Mouse (Mus musculus) embryonic facial prominence, embryonic 13.5 days (tissue): ENCODE measurements at regions not wholly inside any gene's neighbourhood (a gene's known extent, or its start where the extent isn't known, plus 50 kb on each side); places are given as distances from the start of the nearest gene placed in this dataset.

Experiments
- ATAC-seq: fragments of 200-750 bp; cut with Nextera tagmentation; 2 replicates; pipeline ENCODE4 v1.8.0; 2017; ENCODE audit warnings: low read depth; ENCODE audit not compliant: insufficient number of reproducible peaks, insufficient read depth, low FRiP score, low TSS enrichment
- H3K27ac ChIP-seq: fragments of 300-500 bp; sonication (generic); 2 replicates; pipeline ENCODE4 v1.5.1; 2015; ENCODE audit warnings: moderate library complexity, mild to moderate bottlenecking, inconsistent platforms
- H3K27me3 ChIP-seq: fragments of 300-500 bp; sonication (generic); 2 replicates; pipeline ENCODE4 v1.6.1; 2015; ENCODE audit warnings: mild to moderate bottlenecking, inconsistent platforms
- H3K36me3 ChIP-seq: fragments of 300-500 bp; sonication (generic); 2 replicates; pipeline ENCODE4 v1.6.1; 2015; ENCODE audit warnings: mild to moderate bottlenecking, inconsistent platforms
- H3K4me1 ChIP-seq: fragments of 300-500 bp; sonication (generic); 2 replicates; pipeline ENCODE4 v1.6.1; 2015; ENCODE audit warnings: inconsistent platforms
- H3K4me2 ChIP-seq: fragments of 300-500 bp; sonication (generic); 2 replicates; pipeline ENCODE4 v1.6.1; 2015; ENCODE audit warnings: moderate library complexity, mild to moderate bottlenecking, inconsistent platforms
- H3K4me3 ChIP-seq: fragments of 300-500 bp; sonication (generic); 2 replicates; pipeline ENCODE4 v1.5.1; 2015; ENCODE audit warnings: mild to moderate bottlenecking, inconsistent platforms
- H3K9ac ChIP-seq: fragments of 300-500 bp; sonication (generic); 2 replicates; pipeline ENCODE4 v1.6.1; 2015; ENCODE audit warnings: mild to moderate bottlenecking, inconsistent platforms
- H3K9me3 ChIP-seq: fragments of 300-500 bp; sonication (generic); 2 replicates; pipeline ENCODE4 v1.6.1; 2016; ENCODE audit warnings: inconsistent platforms
- WGBS: fragments of 180-500 bp; shearing (Covaris S2); methylation state at CpG from one replicate; pipeline ENCODE4 v1.1.7; 2015; ENCODE audit warnings: mixed read lengths; 5-methylcytosine and 5-hydroxymethylcytosine counted together

DNA sequence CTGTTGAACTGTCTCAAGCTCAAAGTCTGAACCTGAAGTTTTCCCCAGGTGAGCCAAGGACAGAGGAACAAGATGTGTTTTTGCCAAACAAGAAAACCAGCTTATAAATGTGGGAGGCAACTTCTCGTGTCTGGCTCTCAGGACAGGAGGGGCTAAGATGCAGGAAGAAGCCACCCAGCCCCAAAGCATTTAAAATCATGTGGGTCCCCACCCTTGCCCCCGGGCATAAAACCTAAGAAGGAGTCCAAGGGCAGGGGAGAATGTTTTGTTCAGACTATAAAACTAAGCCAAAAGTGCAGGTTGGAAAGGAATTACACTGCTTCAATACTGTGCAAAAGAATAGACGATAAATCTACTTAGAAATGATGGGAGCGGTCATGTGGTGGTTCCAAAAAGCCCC, 80.7 kb upstream of the Lrig1 start:
- ATAC-seq = no peak

GRCm38 (mm10) chr6:94779854-94780253, 79.9 kb upstream of the Lrig1 start:
- no peak overlapping the region for H3K27ac ChIP-seq
- H3K4me1 ChIP-seq = peaks cover 14% of the 10 kb centered on the region; the same call in 1 of the 2 replicates
- H3K9ac ChIP-seq = no peak overlapping the region
- no peak overlapping the region for H3K4me3 ChIP-seq
- H3K36me3 ChIP-seq = no peaks in the 10 kb centered on the region
- no peak for ATAC-seq
- no peaks in the 10 kb centered on the region for H3K9me3 ChIP-seq
- 65% methylated on average over 7 of the region's 7 CpGs for WGBS
- H3K27me3 ChIP-seq = no peaks in the 10 kb centered on the region
- H3K4me2 ChIP-seq = no peak overlapping the region

More for the DNA sequence above, 80.7 kb upstream of the Lrig1 start:
- Histone ChIP-seq H3K27me3 (no peaks in the 10 kb centered on the region), H3K27ac (no peak overlapping the region), H3K4me2 (no peak overlapping the region), H3K4me1 (peaks cover 14% of the 10 kb centered on the region; the same call in 1 of the 2 replicates), H3K4me3 (no peak overlapping the region), H3K36me3 (no peaks in the 10 kb centered on the region), H3K9me3 (no peaks in the 10 kb centered on the region), H3K9ac (no peak overlapping the region)
- 83% methylated on average over 4 of the region's 4 CpGs for WGBS

GRCm38 (mm10) chr6:94779213-94779612, 79.3 kb upstream of the Lrig1 start:
- Histone ChIP-seq H3K27me3 (no peaks in the 10 kb centered on the region), H3K36me3 (no peaks in the 10 kb centered on the region), H3K4me3 (no peak overlapping the region), H3K9ac (no peak overlapping the region), H3K9me3 (no peaks in the 10 kb centered on the region), H3K4me2 (no peak overlapping the region), H3K4me1 (peaks cover 20% of the 10 kb centered on the region), H3K27ac (no peak overlapping the region)
- ATAC-seq = no peak
- 69% methylated on average over 6 of the region's 7 CpGs for WGBS

DNA sequence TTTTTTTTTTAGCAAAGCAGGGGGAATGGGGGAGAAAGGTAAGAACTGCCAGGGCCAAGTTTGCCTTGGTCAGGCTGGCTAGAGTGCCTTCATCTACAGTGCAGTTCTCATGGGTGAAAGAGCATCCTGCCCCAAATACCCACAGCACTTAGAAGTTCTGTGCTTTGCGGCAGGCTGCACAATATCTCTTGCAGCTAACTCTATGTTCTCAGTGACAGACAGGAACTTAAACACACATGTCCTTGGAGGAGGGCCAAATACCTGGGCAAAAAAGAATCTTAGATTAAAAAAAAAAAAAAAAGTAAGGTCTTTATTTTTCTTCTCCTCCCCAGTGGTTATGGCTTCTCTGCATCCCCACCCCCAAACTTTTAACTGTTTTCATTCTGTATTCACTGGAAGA, 78.8 kb upstream of the Lrig1 start:
- ATAC-seq = no peak
- Histone ChIP-seq H3K4me3 (no peak overlapping the region), H3K4me1 (peaks cover 24% of the 10 kb centered on the region), H3K36me3 (no peaks in the 10 kb centered on the region), H3K9me3 (no peaks in the 10 kb centered on the region), H3K27ac (no peak overlapping the region), H3K4me2 (no peak overlapping the region), H3K9ac (no peak overlapping the region), H3K27me3 (no peaks in the 10 kb centered on the region)
- 43% methylated on average over 1 of the region's 1 CpGs for WGBS

GRCm38 (mm10) chr6:94776585-94776984, 76.6 kb upstream of the Lrig1 start:
- Histone ChIP-seq H3K4me3 (no peak overlapping the region), H3K9me3 (no peaks in the 10 kb centered on the region), H3K27me3 (no peaks in the 10 kb centered on the region), H3K36me3 (no peaks in the 10 kb centered on the region), H3K27ac (no peak overlapping the region), H3K4me1 (peaks cover 40% of the 10 kb centered on the region), H3K9ac (no peak overlapping the region), H3K4me2 (no peak overlapping the region)
- 22% methylated on average over 4 of the region's 4 CpGs for WGBS
- no peak for ATAC-seq

GRCm38 (mm10) chr6:94774871-94775270, 74.9 kb upstream of the Lrig1 start:
- WGBS = 93% methylated on average over 3 of the region's 3 CpGs
- Histone ChIP-seq H3K4me3 (no peak overlapping the region), H3K4me2 (no peak overlapping the region), H3K36me3 (no peaks in the 10 kb centered on the region), H3K27ac (peak overlapping the region; percentile 86), H3K27me3 (no peaks in the 10 kb centered on the region), H3K4me1 (peaks cover 40% of the 10 kb centered on the region), H3K9me3 (no peaks in the 10 kb centered on the region), H3K9ac (no peak overlapping the region)
- no peak for ATAC-seq

GRCm38 (mm10) chr6:94773604-94774486, 73.9 kb upstream of the Lrig1 start:
- WGBS = 3% methylated on average over 27 of the region's 27 CpGs
- peak overlapping the region; percentile 59 for H3K4me2 ChIP-seq
- peaks cover 39% of the 10 kb centered on the region for H3K4me1 ChIP-seq
- H3K4me3 ChIP-seq = peak overlapping the region; percentile 20
- H3K27me3 ChIP-seq = no peaks in the 10 kb centered on the region
- H3K9me3 ChIP-seq = no peaks in the 10 kb centered on the region
- H3K9ac ChIP-seq = peak overlapping the region; percentile 63
- H3K36me3 ChIP-seq = no peaks in the 10 kb centered on the region
- no peak for ATAC-seq
- H3K27ac ChIP-seq = peak overlapping the region; percentile 86

GRCm38 (mm10) chr6:94772868-94773603, 73.1 kb upstream of the Lrig1 start:
- Histone ChIP-seq H3K27ac (peak overlapping the region; percentile 86), H3K4me1 (peaks cover 35% of the 10 kb centered on the region), H3K4me2 (peak overlapping the region; percentile 59), H3K36me3 (no peaks in the 10 kb centered on the region), H3K9me3 (no peaks in the 10 kb centered on the region), H3K9ac (peak overlapping the region; percentile 63), H3K4me3 (peak overlapping the region; percentile 20), H3K27me3 (no peaks in the 10 kb centered on the region)
- ATAC-seq = no peak
- WGBS = 27% methylated on average over 12 of the region's 12 CpGs

GRCm38 (mm10) chr6:94772391-94772790, 72.4 kb upstream of the Lrig1 start:
- H3K9me3 ChIP-seq = no peaks in the 10 kb centered on the region
- H3K4me3 ChIP-seq = no peak overlapping the region
- H3K9ac ChIP-seq = no peak overlapping the region
- H3K27ac ChIP-seq = 0 out of 2 replicates have a peak overlapping the region, but pooled peaks have one; percentile 86
- peaks cover 34% of the 10 kb centered on the region for H3K4me1 ChIP-seq
- no peaks in the 10 kb centered on the region for H3K36me3 ChIP-seq
- no peak overlapping the region for H3K4me2 ChIP-seq
- WGBS = 68% methylated on average over 7 of the region's 7 CpGs
- no peaks in the 10 kb centered on the region for H3K27me3 ChIP-seq
- no peak for ATAC-seq

DNA sequence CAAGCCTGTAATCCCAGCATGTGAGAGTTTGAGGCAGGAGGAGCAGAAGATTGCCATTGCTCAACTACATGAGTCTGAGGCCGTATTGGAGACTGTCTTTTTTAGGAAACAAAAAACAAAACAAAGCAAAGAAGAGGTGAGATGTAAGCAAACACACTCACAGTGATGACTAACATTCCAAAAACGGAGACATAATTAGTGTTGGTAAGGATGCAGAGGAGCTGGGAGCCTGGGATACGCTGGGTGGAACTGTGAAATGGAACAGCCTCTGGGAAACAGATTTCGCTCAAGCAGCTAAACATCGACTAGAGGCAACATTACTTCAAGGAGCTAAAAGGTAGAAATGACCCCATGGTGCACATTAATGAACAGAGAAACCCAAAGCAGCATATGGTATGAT, 68.3 kb upstream of the Lrig1 start:
- 75% methylated on average over 5 of the region's 5 CpGs for WGBS
- Histone ChIP-seq H3K9ac (no peak overlapping the region), H3K36me3 (no peaks in the 10 kb centered on the region), H3K27ac (no peak overlapping the region), H3K4me1 (peaks cover 10% of the 10 kb centered on the region), H3K27me3 (no peaks in the 10 kb centered on the region), H3K9me3 (no peaks in the 10 kb centered on the region), H3K4me3 (no peak overlapping the region), H3K4me2 (no peak overlapping the region)
- ATAC-seq = no peak

- WGBS = 85% methylated on average over 6 of the region's 6 CpGs
- H3K4me1 ChIP-seq = peaks cover 18% of the 10 kb centered on the region
- no peak for ATAC-seq
- no peaks in the 10 kb centered on the region for H3K9me3 ChIP-seq
- H3K9ac ChIP-seq = no peak overlapping the region
- no peaks in the 10 kb centered on the region for H3K36me3 ChIP-seq
- H3K27me3 ChIP-seq = no peaks in the 10 kb centered on the region
- H3K4me3 ChIP-seq = no peak overlapping the region
- H3K4me2 ChIP-seq = no peak overlapping the region
- H3K27ac ChIP-seq = no peak overlapping the region
Measured at GRCm38 (mm10) chr6:94765724-94766123, 65.8 kb upstream of the Lrig1 start.

- H3K27me3 ChIP-seq = no peaks in the 10 kb centered on the region
- no peak overlapping the region for H3K9ac ChIP-seq
- no peak for ATAC-seq
- no peaks in the 10 kb centered on the region for H3K9me3 ChIP-seq
- H3K4me2 ChIP-seq = no peak overlapping the region
- WGBS = 24% methylated on average over 6 of the region's 6 CpGs
- no peaks in the 10 kb centered on the region for H3K36me3 ChIP-seq
- H3K4me1 ChIP-seq = peaks cover 26% of the 10 kb centered on the region
- peak overlapping the region; percentile 73 for H3K27ac ChIP-seq
- H3K4me3 ChIP-seq = no peak overlapping the region
Measured at GRCm38 (mm10) chr6:94761341-94761740, 61.4 kb upstream of the Lrig1 start.
